Mouse (Mus musculus) hindbrain, embryonic 14.5 days (tissue): ENCODE data around the gene Plcxd2. TPM values are rescaled to one million over a fixed set of nuclear protein-coding genes. Genes with fewer than 3 reads are reported as not detected.

ENCODE experiments used
- ATAC-seq: fragments of 200-750 bp; cut with Nextera tagmentation; 2 replicates; pipeline ENCODE4 v1.8.0; 2017; ENCODE audit warnings: moderate number of reproducible peaks, mild to moderate bottlenecking, moderate TSS enrichment, moderate library complexity; ENCODE audit not compliant: low FRiP score
- DNase-seq: peaks from one replicate; pipeline ENCODE4 v3.0.0-alpha.2; 2015; ENCODE audit warnings: low spot score
- H3K27ac ChIP-seq: fragments of 300-500 bp; sonication (generic); 2 replicates; pipeline ENCODE4 v1.5.1; 2014; ENCODE audit warnings: mild to moderate bottlenecking, moderate library complexity
- H3K27me3 ChIP-seq: fragments of 300-500 bp; sonication (generic); 2 replicates; pipeline ENCODE4 v1.6.1; 2014; ENCODE audit warnings: mild to moderate bottlenecking, low read length, mixed read lengths; ENCODE audit not compliant: control insufficient read depth, insufficient read depth
- H3K36me3 ChIP-seq: fragments of 300-500 bp; sonication (generic); replicated peaks from 2 replicates; pipeline ENCODE4 v1.6.1; 2014; ENCODE audit not compliant: control insufficient read depth, insufficient read depth
- H3K4me1 ChIP-seq: fragments of 300-500 bp; sonication (generic); replicated peaks from 2 replicates; pipeline ENCODE4 v1.6.1; 2014; ENCODE audit warnings: antibody characterized with exemption, low read length, mixed read lengths; ENCODE audit not compliant: control insufficient read depth, insufficient read depth
- H3K4me2 ChIP-seq: fragments of 300-500 bp; sonication (generic); replicated peaks from 2 replicates; pipeline ENCODE4 v1.6.1; 2014; ENCODE audit warnings: mild to moderate bottlenecking, moderate library complexity
- H3K4me3 ChIP-seq: fragments of 300-500 bp; sonication (generic); replicated peaks from 2 replicates; pipeline ENCODE4 v1.5.1; 2014; ENCODE audit warnings: mild to moderate bottlenecking, low read length
- H3K9ac ChIP-seq: fragments of 300-500 bp; sonication (generic); 2 replicates; pipeline ENCODE4 v1.6.1; 2014
- H3K9me3 ChIP-seq: fragments of 300-500 bp; sonication (generic); 2 replicates; pipeline ENCODE4 v1.6.1; 2016; ENCODE audit warnings: low read length; ENCODE audit not compliant: control insufficient read depth
- WGBS: fragments of 180-500 bp; shearing (Covaris S2); extraction: QIAGEN DNeasy Blood & Tissue Kit; methylation state at CpG from one replicate; pipeline ENCODE4 v1.1.7; 2014; 5-methylcytosine and 5-hydroxymethylcytosine counted together
- polyA plus RNA-seq: library from polyadenylated mRNA; unstranded; fragments of >200 nt; fragmentation: Nextera tagmentation; extraction: Ambion mirVana; gene quantifications from 2 replicates; pipeline ENCODE4 v1.2.1, GENCODE M21; 2014

Plcxd2 gene
- polyA plus RNA-seq, 1 experiment from 2014 or later: 11.2 TPM

DNA sequence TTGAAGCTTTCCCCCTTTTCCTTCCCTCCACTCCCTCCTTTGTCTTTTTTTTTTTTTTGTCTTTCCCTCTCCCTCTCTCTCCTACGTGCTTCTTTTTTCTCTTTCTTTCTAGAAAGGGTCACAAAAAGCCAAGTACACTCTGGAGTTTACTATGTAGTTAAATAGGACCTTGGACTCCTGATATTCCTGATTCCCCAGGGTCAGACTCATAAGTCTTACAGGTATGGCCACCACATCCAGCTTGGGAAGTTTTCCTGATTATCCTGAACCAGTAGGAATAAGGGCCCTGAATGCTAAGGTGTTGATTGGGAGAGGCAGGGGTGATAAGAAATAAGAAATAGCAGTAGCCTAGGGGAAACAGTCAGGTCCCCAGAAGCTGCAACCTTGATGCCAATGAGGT is 9.3 kb upstream of the Plcxd2 start:
- H3K27ac ChIP-seq: no peak overlapping the region
- H3K27me3 ChIP-seq: no peaks in the 10 kb centered on the region
- H3K4me1 ChIP-seq: no peaks in the 10 kb centered on the region
- H3K9me3 ChIP-seq: no peaks in the 10 kb centered on the region
- ATAC-seq: no peak
- 82% methylated on average over 1 of the region's 1 CpGs for WGBS
- no peak overlapping the region for H3K4me3 ChIP-seq
- DNase-seq: no peak
- H3K36me3 ChIP-seq: no peaks in the 10 kb centered on the region
- H3K9ac ChIP-seq: no peak overlapping the region
- no peak overlapping the region for H3K4me2 ChIP-seq

DNA sequence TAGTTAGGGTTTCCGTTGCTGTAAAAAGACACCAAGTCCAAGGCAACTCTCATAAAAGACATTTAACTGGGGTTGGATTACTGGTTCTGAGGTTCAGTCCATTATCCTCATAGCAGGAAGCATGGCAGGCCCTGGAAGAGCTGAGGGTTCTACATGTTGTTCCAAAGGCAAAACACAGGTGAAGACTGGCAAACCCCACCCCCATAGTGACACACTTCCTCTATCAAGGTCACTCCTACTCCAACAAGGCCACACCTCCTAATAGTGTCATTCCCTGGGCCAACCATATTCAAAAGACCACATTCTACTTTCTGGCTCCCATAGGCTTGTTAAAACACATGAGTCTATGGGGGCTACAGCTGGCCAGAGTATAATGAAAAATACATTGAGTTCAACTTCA is 1.7 kb upstream of the Plcxd2 start:
- Histone ChIP-seq H3K4me2 (no peak overlapping the region), H3K27ac (no peak overlapping the region), H3K4me1 (peaks cover 29% of the 10 kb centered on the region; the same call in 1 of the 2 replicates), H3K27me3 (no peaks in the 10 kb centered on the region), H3K9ac (no peak overlapping the region), H3K4me3 (no peak overlapping the region), H3K9me3 (no peaks in the 10 kb centered on the region), H3K36me3 (no peaks in the 10 kb centered on the region)
- no peak for DNase-seq
- ATAC-seq: no peak
- 94% methylated on average over 1 of the region's 1 CpGs for WGBS

DNA sequence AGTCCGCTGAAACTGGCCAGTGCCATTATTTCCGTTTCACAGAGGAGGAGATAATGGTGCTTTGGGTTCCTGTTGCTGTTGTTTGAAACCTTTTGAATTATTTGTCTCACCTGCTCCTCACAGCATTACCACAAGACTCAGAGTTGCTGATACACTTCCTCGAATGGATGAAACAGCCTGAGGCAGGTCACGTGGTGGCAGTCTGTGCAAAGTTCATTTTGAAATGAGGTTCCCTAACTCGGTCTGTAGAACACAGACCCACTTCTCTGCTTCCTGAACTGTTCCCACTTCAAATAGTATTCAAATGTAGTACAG is 845 bp upstream of the Plcxd2 start:
- ATAC-seq: no peak
- Histone ChIP-seq H3K4me3 (peak overlapping the region; percentile 67), H3K9ac (peak overlapping the region; percentile 71), H3K4me2 (peak overlapping the region; percentile 94), H3K4me1 (peaks cover 29% of the 10 kb centered on the region; the same call in 1 of the 2 replicates), H3K27me3 (no peaks in the 10 kb centered on the region), H3K36me3 (no peaks in the 10 kb centered on the region), H3K9me3 (no peaks in the 10 kb centered on the region), H3K27ac (peak overlapping the region; percentile 40)
- DNase-seq: peak; percentile 44
- 14% methylated on average over 5 of the region's 5 CpGs for WGBS

DNA sequence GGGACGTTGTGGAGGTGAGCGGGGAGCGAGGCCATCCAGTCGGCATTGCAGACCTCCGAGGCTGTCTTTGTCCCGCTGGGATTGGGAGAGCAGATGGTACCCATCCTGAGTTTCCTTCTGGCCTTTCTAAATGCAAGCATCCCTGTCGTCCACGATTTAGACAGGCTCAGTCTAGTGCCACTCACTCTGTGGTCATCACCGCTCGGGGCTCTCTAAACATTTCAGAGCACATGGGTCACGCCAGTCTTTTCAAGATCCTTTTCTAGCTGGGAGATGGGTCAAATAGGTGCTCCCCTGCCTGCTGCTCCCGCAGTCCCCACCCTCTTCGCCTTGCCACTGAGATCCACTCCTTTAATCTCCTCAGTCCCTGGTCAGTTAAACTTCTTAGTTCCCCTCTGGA is 301 bp downstream of the Plcxd2 start:
- Histone ChIP-seq H3K4me3 (peak overlapping the region; percentile 67), H3K4me1 (peaks cover 29% of the 10 kb centered on the region; the same call in 1 of the 2 replicates), H3K27ac (peak overlapping the region; percentile 53), H3K9ac (peak overlapping the region; percentile 71), H3K4me2 (peak overlapping the region; percentile 94), H3K27me3 (no peaks in the 10 kb centered on the region), H3K36me3 (no peaks in the 10 kb centered on the region), H3K9me3 (no peaks in the 10 kb centered on the region)
- no peak for DNase-seq
- ATAC-seq: peak; percentile 25
- 1% methylated on average over 13 of the region's 13 CpGs for WGBS

DNA sequence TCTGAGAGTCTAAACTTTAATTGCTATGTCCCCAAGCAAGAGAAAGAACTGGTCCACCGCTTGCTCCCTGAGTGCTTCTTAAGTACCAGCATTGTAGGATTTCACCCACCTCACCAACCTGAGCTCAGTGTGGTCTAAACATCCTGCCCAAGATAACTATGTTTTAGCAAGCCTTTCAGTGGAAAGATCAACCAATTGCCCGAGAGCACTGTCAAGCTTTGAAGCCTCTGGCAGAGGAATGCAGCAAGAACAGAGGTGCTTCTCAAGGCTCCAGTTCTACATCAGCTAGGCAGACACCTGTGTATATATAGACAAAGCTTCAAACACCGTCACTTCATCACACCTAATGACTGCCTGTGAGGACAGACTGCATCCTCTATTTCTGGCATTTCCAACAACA is 1.3 kb downstream of the Plcxd2 start:
- Histone ChIP-seq H3K4me3 (peak overlapping the region; percentile 67), H3K9ac (peak overlapping the region; percentile 71), H3K9me3 (no peaks in the 10 kb centered on the region), H3K27ac (no peak overlapping the region), H3K36me3 (no peaks in the 10 kb centered on the region), H3K27me3 (no peaks in the 10 kb centered on the region), H3K4me1 (peaks cover 29% of the 10 kb centered on the region; the same call in 1 of the 2 replicates), H3K4me2 (peak overlapping the region; percentile 94)
- DNase-seq (no peak), ATAC-seq (no peak)
- WGBS: 74% methylated on average over 3 of the region's 3 CpGs

DNA sequence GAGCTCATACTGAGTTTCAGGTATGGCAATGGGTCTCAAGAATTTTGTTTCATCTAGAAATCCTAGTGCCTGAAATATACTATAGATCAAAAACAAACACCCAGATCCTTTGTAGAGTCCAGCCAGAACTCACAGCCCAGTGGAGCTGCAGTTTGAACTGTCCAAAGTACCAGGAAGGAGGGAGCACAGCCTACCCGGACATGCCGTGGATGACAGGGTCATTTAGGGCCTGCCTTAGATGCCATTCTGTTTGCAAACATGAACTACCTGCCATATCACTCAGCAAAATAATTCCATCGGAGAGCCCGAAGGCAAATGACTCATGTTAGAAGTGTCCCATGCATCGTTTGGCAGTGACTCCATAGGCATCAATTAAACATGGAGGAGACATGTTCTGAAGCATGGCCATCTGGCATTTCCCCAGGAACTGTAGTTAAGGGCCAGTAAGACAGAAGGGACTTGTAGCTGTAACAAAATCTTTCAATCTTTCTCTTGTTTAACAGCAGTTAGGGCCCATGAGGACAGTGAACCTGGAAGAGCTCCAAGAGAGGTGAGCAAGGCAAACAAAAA is 1.9 kb downstream of the Plcxd2 start:
- no peaks in the 10 kb centered on the region for H3K9me3 ChIP-seq
- H3K36me3 ChIP-seq: no peaks in the 10 kb centered on the region
- peaks cover 29% of the 10 kb centered on the region; the same call in 1 of the 2 replicates for H3K4me1 ChIP-seq
- H3K4me3 ChIP-seq: peak overlapping the region; percentile 67
- no peak overlapping the region for H3K27ac ChIP-seq
- ATAC-seq (no peak), DNase-seq (peak; percentile 38)
- H3K4me2 ChIP-seq: peak overlapping the region; percentile 94
- 67% methylated on average over 5 of the region's 5 CpGs for whole genome bisulfite sequencing
- H3K27me3 ChIP-seq: no peaks in the 10 kb centered on the region
- H3K9ac ChIP-seq: peak overlapping the region; percentile 71; the same call in 1 of the 2 replicates

DNA sequence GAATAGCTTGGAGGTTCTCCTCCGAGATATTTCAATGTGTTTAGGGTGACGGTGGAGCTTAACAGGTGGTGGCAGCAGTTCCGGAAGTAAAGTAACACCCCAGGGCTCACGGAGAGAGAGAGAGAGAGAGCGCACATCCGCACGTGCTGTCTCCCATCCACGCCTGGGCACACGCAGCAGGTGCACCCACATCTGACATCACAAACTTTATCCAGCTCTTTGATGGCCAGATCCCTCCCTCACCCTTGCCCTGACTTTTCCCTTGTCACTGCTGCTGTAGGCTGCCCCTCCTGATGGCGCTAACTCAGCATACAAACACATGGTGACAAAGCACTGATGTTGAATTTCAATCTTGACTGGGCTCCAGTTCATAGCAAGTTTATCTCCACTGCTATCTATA is 3.8 kb downstream of the Plcxd2 start:
- DNase-seq (no peak), ATAC-seq (no peak)
- H3K27me3 ChIP-seq: no peaks in the 10 kb centered on the region
- no peak overlapping the region for H3K27ac ChIP-seq
- H3K4me2 ChIP-seq: no peak overlapping the region
- WGBS: 86% methylated on average over 10 of the region's 10 CpGs
- H3K4me1 ChIP-seq: peaks cover 29% of the 10 kb centered on the region; the same call in 1 of the 2 replicates
- no peak overlapping the region for H3K4me3 ChIP-seq
- H3K9me3 ChIP-seq: no peaks in the 10 kb centered on the region
- H3K36me3 ChIP-seq: no peaks in the 10 kb centered on the region
- no peak overlapping the region for H3K9ac ChIP-seq

DNA sequence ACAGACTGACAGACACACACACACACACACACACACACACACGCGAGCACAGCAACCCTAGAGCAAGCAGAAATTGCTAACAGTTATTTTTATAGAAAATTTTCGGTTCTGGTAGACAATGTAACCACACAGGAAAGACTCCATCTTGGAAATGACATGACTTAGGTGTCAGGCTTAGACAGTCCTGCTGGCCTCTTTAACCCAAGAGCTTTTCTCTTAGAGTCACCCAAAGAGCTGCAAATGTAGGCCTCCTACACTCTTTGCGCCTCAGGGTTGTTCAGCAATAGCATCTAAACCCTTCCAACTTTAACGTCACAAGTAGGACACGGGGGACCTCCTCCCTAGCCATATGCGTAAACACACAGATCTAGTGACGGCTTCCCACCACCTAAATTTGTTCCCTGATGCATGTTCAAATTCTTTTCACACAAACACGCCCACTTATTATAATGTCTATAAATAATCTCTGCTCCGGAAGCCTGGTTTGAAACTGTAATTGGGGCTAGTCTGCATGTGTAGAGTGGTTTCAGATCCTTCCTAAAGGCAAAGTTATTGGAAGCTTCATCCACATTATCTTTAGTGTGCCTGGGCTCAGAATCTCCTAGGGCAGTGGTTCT is 8.4 kb downstream of the Plcxd2 start:
- Histone ChIP-seq H3K9me3 (no peaks in the 10 kb centered on the region), H3K4me3 (no peak overlapping the region), H3K36me3 (no peaks in the 10 kb centered on the region), H3K4me1 (0 out of 2 replicates have a peak, but pooled peaks cover 4% of the 10 kb centered on the region), H3K9ac (no peak overlapping the region), H3K27ac (no peak overlapping the region), H3K27me3 (no peaks in the 10 kb centered on the region), H3K4me2 (no peak overlapping the region)
- 90% methylated on average over 10 of the region's 10 CpGs for WGBS
- DNase-seq (no peak), ATAC-seq (no peak)

DNA sequence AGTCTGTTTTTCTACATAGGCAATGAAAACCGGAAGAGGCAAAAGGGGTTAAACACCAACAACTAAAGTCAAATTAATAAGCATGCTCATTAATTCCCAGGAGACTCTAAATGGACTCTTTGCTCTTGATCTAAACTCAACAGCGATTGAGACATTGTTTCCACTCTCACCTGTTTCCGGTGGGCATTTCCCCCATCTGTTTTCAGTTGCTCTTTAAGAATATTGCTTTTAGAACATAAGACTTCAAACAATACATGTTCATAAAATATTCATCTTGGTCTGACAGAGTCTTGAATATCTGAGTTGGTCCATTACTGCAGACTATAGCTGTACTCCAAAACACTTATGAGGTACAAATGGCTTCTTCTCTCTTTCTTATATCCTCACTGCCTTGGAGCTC is 9.0 kb downstream of the Plcxd2 start:
- H3K4me1 ChIP-seq: 0 out of 2 replicates have a peak, but pooled peaks cover 4% of the 10 kb centered on the region
- H3K9ac ChIP-seq: no peak overlapping the region
- H3K9me3 ChIP-seq: no peaks in the 10 kb centered on the region
- DNase-seq (no peak), ATAC-seq (no peak)
- WGBS: 73% methylated on average over 3 of the region's 3 CpGs
- no peaks in the 10 kb centered on the region for H3K27me3 ChIP-seq
- H3K36me3 ChIP-seq: no peaks in the 10 kb centered on the region
- no peak overlapping the region for H3K27ac ChIP-seq
- no peak overlapping the region for H3K4me3 ChIP-seq
- no peak overlapping the region for H3K4me2 ChIP-seq
